Mouse (Mus musculus): ENCODE results near the gene Nkx2-5. TPM values are rescaled to one million over a fixed set of nuclear protein-coding genes. Genes with fewer than 3 reads are reported as not detected.

Gene Nkx2-5
- polyA plus RNA-seq, 1 experiment from 2014 or later = not detected

DNA sequence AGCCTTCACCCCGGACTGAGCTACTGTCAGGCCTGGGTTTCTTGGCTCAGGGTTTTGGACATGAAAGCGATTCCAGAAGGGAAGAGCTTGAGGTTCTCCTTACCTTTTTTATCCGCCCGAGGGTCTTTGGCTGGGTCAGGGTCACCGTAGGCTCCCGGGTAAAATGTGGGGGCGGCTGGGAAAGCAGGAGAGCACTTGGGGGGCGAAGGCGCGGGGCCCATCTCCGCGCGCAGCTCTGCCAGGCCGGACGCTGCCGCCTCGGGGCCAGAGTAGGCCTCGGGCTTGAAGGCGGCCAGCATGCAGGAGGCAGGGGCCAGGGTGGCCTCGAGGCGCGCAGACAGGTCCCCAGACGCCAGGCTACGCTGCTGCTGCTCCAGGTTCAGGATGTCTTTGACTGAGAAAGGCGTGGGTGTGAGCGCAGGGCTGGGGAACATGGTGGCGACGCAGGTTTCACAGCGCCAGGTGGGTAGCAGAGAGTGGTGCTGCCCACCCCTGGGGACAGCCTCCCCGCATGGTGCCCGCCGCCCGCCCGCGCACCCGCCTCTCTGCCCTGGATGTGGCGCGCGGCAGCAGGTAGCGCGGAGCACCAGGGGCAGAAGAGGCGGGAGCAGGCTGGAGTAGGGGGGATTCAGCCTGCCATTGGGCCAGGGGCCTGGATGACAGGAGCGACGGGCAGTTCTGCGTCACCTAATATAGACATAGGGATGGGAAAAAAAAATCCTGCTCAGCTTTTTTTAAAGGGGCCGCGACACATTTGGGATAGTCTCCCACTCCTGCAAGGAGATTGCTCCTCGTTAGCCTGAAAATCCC is 3.7 kb downstream of the Nkx2-5 start:
- no peak for ATAC-seq (ENCODE audit: insufficient number of reproducible peaks, low FRiP score, low TSS enrichment, low read depth)
- 2% methylated on average over 48 of the region's 48 CpGs for WGBS

GRCm38 (mm10) chr17:26840439-26840780 is 4.4 kb downstream of the Nkx2-5 start:
- Histone ChIP-seq H3K4me3 (no peak overlapping the region), H3K4me2 (no peak overlapping the region), H3K9me3 (no peaks in the 10 kb centered on the region), H3K27ac (no peak overlapping the region), H3K9ac (no peak overlapping the region), H3K36me3 (no peaks in the 10 kb centered on the region), H3K27me3 (peaks cover 100% of the 10 kb centered on the region), H3K4me1 (peaks cover 23% of the 10 kb centered on the region)
- ATAC-seq (ENCODE audit: insufficient number of reproducible peaks, low FRiP score, low TSS enrichment, low read depth) = no peak
- 13% methylated on average over 9 of the region's 9 CpGs for WGBS

More for the DNA sequence above, 3.7 kb downstream of the Nkx2-5 start:
- H3K27ac ChIP-seq = no peak overlapping the region
- H3K36me3 ChIP-seq = no peaks in the 10 kb centered on the region
- no peak overlapping the region for H3K4me2 ChIP-seq
- peak overlapping the region; percentile 9; the same call in 1 of the 2 replicates for H3K4me3 ChIP-seq
- no peaks in the 10 kb centered on the region for H3K9me3 ChIP-seq
- no peak overlapping the region for H3K9ac ChIP-seq
- peaks cover 23% of the 10 kb centered on the region for H3K4me1 ChIP-seq
- H3K27me3 ChIP-seq = peaks cover 99% of the 10 kb centered on the region

DNA sequence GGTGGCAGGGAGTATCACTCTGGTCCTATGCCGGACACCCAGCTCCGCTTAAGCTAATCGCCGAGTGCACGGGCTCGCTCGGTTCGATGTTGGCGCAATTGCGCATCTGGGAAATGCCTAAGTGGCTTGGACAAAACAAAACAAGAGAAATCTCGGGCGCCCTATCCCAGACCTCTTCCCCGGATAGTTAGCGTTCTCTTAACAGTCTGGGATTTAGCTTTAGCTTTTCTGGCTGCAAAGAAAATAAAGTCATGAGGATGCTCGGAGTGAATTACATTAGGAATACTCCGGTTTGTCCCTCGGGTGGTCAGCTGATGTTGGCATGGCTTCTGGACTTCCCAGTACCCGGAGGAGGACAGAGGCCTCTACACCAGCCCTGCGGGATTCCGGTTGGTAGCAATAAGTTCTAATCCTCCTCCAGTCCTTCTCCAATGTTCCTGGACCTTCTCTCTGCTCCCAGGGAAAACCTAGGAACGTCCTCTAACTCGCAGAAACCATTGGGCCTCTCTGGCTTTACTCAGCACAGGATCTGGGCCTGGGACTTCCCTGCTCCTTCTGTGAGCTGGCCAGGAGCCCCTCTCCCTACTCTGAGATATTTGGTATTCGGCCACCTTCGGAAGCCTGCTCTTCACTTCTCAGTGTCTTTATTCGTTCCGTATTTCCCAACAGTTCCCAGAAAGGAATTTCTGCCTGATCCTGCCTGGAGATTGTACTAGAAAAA is 4.9 kb downstream of the Nkx2-5 start:
- no peak for ATAC-seq (ENCODE audit: insufficient number of reproducible peaks, low FRiP score, low TSS enrichment, low read depth)
- Histone ChIP-seq H3K36me3 (no peaks in the 10 kb centered on the region), H3K9me3 (no peaks in the 10 kb centered on the region), H3K4me2 (peak overlapping the region; percentile 47), H3K9ac (no peak overlapping the region; the same call in 1 of the 2 replicates), H3K27me3 (peaks cover 100% of the 10 kb centered on the region), H3K4me1 (peaks cover 23% of the 10 kb centered on the region), H3K27ac (no peak overlapping the region), H3K4me3 (peak overlapping the region; percentile 32)
- WGBS = 4% methylated on average over 26 of the region's 26 CpGs

- ATAC-seq (ENCODE audit: insufficient number of reproducible peaks, low FRiP score, low TSS enrichment, low read depth) = no peak
- peaks cover 100% of the 10 kb centered on the region for H3K27me3 ChIP-seq
- under 1% methylated on average over 87 of the region's 87 CpGs for WGBS
- H3K9ac ChIP-seq = peak overlapping the region; percentile 14; the same call in 1 of the 2 replicates
- H3K9me3 ChIP-seq = no peaks in the 10 kb centered on the region
- peak overlapping the region; percentile 32 for H3K4me3 ChIP-seq
- H3K4me2 ChIP-seq = peak overlapping the region; percentile 47
- no peaks in the 10 kb centered on the region for H3K36me3 ChIP-seq
- H3K4me1 ChIP-seq = peaks cover 19% of the 10 kb centered on the region
- H3K27ac ChIP-seq = no peak overlapping the region
These were observed 5.7 kb downstream of the Nkx2-5 start for GRCm38 (mm10) chr17:26838911-26839717.

GRCm38 (mm10) chr17:26838191-26838910 is 6.5 kb downstream of the Nkx2-5 start:
- H3K4me2 ChIP-seq = peak overlapping the region; percentile 47; the same call in 1 of the 2 replicates

GRCm38 (mm10) chr17:26837546-26837985 is 7.2 kb downstream of the Nkx2-5 start:
- H3K27me3 ChIP-seq = peaks cover 96% of the 10 kb centered on the region
- no peaks in the 10 kb centered on the region for H3K36me3 ChIP-seq
- ATAC-seq (ENCODE audit: insufficient number of reproducible peaks, low FRiP score, low TSS enrichment, low read depth) = no peak
- 4% methylated on average over 7 of the region's 7 CpGs for WGBS
- H3K27ac ChIP-seq = no peak overlapping the region
- H3K9me3 ChIP-seq = no peaks in the 10 kb centered on the region
- peaks cover 19% of the 10 kb centered on the region for H3K4me1 ChIP-seq
- no peak overlapping the region for H3K4me2 ChIP-seq
- H3K4me3 ChIP-seq = no peak overlapping the region
- H3K9ac ChIP-seq = no peak overlapping the region

More at GRCm38 (mm10) chr17:26838191-26838910, 6.5 kb downstream of the Nkx2-5 start:
- peaks cover 100% of the 10 kb centered on the region for H3K27me3 ChIP-seq
- no peaks in the 10 kb centered on the region for H3K9me3 ChIP-seq
- no peak overlapping the region for H3K4me3 ChIP-seq
- no peak for ATAC-seq (ENCODE audit: insufficient number of reproducible peaks, low FRiP score, low TSS enrichment, low read depth)
- no peak overlapping the region for H3K27ac ChIP-seq
- 1% methylated on average over 37 of the region's 37 CpGs for WGBS
- peaks cover 19% of the 10 kb centered on the region for H3K4me1 ChIP-seq
- no peaks in the 10 kb centered on the region for H3K36me3 ChIP-seq
- no peak overlapping the region for H3K9ac ChIP-seq

- Histone ChIP-seq H3K9me3 (no peaks in the 10 kb centered on the region), H3K9ac (no peak overlapping the region), H3K27ac (no peak overlapping the region), H3K27me3 (peaks cover 90% of the 10 kb centered on the region), H3K4me1 (peaks cover 19% of the 10 kb centered on the region), H3K4me2 (no peak overlapping the region), H3K36me3 (no peaks in the 10 kb centered on the region), H3K4me3 (no peak overlapping the region)
- ATAC-seq (ENCODE audit: insufficient number of reproducible peaks, low FRiP score, low TSS enrichment, low read depth) = no peak
- 4% methylated on average over 19 of the region's 19 CpGs for WGBS
These were observed 7.8 kb downstream of the Nkx2-5 start for GRCm38 (mm10) chr17:26836786-26837545.

DNA sequence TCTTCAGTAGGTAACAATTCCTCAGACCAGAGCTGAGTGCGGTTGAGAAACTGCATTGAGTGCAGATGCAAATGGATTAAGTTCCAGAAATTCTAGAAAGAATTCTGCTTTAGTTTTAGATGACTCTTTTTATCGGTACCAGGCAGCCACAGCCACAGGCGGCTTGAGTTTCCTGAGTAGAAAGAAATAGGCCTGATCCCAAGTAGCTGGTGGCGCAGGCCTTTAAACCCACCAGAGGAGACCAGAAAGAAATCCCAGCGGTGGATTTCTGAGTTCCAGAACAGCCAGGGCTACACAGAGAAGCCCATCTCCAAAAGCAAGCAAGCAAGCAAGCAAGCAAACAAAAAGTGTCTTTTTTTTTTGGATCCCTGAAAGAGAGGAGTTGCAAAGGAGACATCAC is 8.4 kb downstream of the Nkx2-5 start:
- Histone ChIP-seq H3K36me3 (no peaks in the 10 kb centered on the region), H3K27me3 (peaks cover 84% of the 10 kb centered on the region), H3K9ac (no peak overlapping the region), H3K4me1 (peaks cover 17% of the 10 kb centered on the region), H3K27ac (no peak overlapping the region), H3K4me3 (no peak overlapping the region), H3K9me3 (no peaks in the 10 kb centered on the region), H3K4me2 (no peak overlapping the region)
- WGBS = 20% methylated on average over 5 of the region's 5 CpGs
- no peak for ATAC-seq (ENCODE audit: insufficient number of reproducible peaks, low FRiP score, low TSS enrichment, low read depth)

DNA sequence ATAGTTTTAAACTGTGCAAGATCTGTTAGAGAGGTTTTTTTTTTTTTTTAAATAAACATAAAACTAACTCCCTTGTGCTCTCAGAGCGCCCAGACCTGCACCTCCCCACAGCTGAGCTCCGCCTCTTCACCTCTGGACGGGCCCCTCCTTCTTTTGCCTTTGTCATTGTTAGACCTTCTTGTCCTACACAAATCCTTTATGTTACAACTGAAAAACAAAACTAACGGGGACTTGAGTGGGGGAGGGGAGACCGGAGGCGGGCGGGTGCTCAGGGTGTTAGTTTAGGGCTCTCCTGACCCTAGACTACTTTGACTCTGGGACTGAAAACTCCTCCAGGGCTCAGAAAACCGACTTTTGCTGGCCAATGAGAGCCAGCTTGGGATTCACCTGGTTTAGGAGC is 8.9 kb downstream of the Nkx2-5 start:
- H3K9me3 ChIP-seq = no peaks in the 10 kb centered on the region
- no peak overlapping the region for H3K4me3 ChIP-seq
- no peak for ATAC-seq (ENCODE audit: insufficient number of reproducible peaks, low FRiP score, low TSS enrichment, low read depth)
- H3K9ac ChIP-seq = no peak overlapping the region
- no peaks in the 10 kb centered on the region for H3K36me3 ChIP-seq
- WGBS = 13% methylated on average over 8 of the region's 8 CpGs
- H3K27me3 ChIP-seq = peaks cover 80% of the 10 kb centered on the region
- peaks cover 13% of the 10 kb centered on the region for H3K4me1 ChIP-seq
- H3K4me2 ChIP-seq = no peak overlapping the region
- H3K27ac ChIP-seq = no peak overlapping the region

DNA sequence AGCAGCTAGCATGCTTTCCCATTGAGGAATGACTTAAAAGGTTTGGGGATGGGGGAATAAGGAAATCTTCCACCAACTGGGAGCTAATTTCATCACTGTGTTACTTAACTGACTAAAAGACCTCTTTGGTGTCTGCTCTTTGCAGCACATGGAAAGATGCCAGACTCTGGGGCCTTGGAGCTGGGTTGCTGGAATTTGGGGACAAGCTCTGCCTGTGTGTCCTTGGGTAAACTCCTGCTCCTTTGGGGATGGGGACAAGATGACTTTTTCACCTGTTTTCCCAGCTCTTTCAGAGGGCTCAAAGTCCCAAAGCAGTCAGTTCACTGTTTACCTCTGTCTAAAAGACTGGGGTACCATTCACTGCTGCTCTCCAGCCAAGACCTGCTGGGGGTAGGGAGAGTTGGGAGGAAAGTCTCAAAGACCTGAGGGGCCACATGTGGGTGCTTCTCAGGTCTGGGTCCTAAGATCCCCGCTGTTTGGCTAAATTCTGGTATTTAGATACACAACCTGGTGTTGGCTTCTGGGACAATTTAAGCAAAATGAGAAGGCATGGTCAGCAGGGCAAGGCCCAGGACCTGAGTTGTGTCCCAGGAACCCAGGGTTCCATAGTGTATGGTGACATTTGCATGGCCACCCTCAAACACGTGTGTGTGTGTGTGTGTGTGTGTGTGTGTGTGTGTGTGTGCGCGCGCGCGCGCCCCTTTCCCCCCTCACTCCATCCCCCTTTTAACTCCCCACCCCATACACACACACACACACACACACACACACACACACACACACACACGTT is 9.6 kb downstream of the Nkx2-5 start:
- Histone ChIP-seq H3K9ac (no peak overlapping the region), H3K4me3 (no peak overlapping the region), H3K9me3 (no peaks in the 10 kb centered on the region), H3K36me3 (no peaks in the 10 kb centered on the region), H3K27ac (no peak overlapping the region), H3K4me1 (peaks cover 12% of the 10 kb centered on the region), H3K27me3 (peaks cover 76% of the 10 kb centered on the region), H3K4me2 (no peak overlapping the region)
- no peak for ATAC-seq (ENCODE audit: insufficient number of reproducible peaks, low FRiP score, low TSS enrichment, low read depth)
- WGBS = 18% methylated on average over 3 of the region's 9 CpGs

Data from limb, embryonic 15.5 days (tissue).